Mouse (Mus musculus): ENCODE data around the gene Srek1ip1. TPM values are rescaled to one million over a fixed set of nuclear protein-coding genes. Genes with fewer than 3 reads are reported as not detected.

Srek1ip1 gene
- total and polyA plus RNA-seq, 2 experiments, result 5.1 to 6.7 TPM

GRCm38 (mm10) chr13:104843295-104844089 lies 51.2 kb downstream of the Srek1ip1 start:
- no peak for DNase-seq (ENCODE audit: extremely low read depth, low read depth, low spot score)
- H3K79me2 ChIP-seq (ENCODE audit: control insufficient read depth, insufficient read depth, low read length), result no peaks in the 10 kb centered on the region
- no peaks in the 10 kb centered on the region for H3K27me3 ChIP-seq (ENCODE audit: control insufficient read depth, insufficient read depth, low read length)
- no peak overlapping the region for H3K9ac ChIP-seq (ENCODE audit: low read depth, low read length)
- H3K36me3 ChIP-seq (ENCODE audit: control insufficient read depth, insufficient read depth, low read length), result peaks cover 3% of the 10 kb centered on the region; the same call in 1 of the 2 replicates
- H3K27ac ChIP-seq (replicated peaks; ENCODE audit: insufficient read depth, low read depth, low read length), result no peak overlapping the region
- no peak for TF ChIP-seq POLR2A (IDR thresholded peaks at IDR 0.05; ENCODE audit: extremely low read depth, insufficient read depth, low read length)
- no peak for TF ChIP-seq CTCF (IDR thresholded peaks at IDR 0.05; ENCODE audit: low read depth, low read length)
- H3K4me3 ChIP-seq (ENCODE audit: insufficient read depth, low read depth, low read length), result no peak overlapping the region
- WGBS, result 91% methylated on average over 9 of the region's 13 CpGs
- H3K4me1 ChIP-seq (ENCODE audit: control insufficient read depth, insufficient read depth, low read length), result no peaks in the 10 kb centered on the region

- no peaks in the 10 kb centered on the region for H3K36me3 ChIP-seq (ENCODE audit: control insufficient read depth, insufficient read depth, low read length)
- no peak for TF ChIP-seq POLR2A (IDR thresholded peaks at IDR 0.05; ENCODE audit: extremely low read depth, insufficient read depth, low read length)
- TF ChIP-seq CTCF (IDR thresholded peaks at IDR 0.05; ENCODE audit: low read depth, low read length), result no peak
- no peaks in the 10 kb centered on the region for H3K79me2 ChIP-seq (ENCODE audit: control insufficient read depth, insufficient read depth, low read length)
- H3K27ac ChIP-seq (replicated peaks; ENCODE audit: insufficient read depth, low read depth, low read length), result no peak overlapping the region
- no peak overlapping the region for H3K9ac ChIP-seq (ENCODE audit: low read depth, low read length)
- no peaks in the 10 kb centered on the region for H3K27me3 ChIP-seq (ENCODE audit: control insufficient read depth, insufficient read depth, low read length)
- WGBS, result 81% methylated on average over 2 of the region's 2 CpGs
- H3K4me3 ChIP-seq (ENCODE audit: insufficient read depth, low read depth, low read length), result no peak overlapping the region
- DNase-seq (ENCODE audit: extremely low read depth, low read depth, low spot score), result no peak
- no peaks in the 10 kb centered on the region for H3K4me1 ChIP-seq (ENCODE audit: control insufficient read depth, insufficient read depth, low read length)
Observed at GRCm38 (mm10) chr13:104853645-104854044, 61.4 kb downstream of the Srek1ip1 start.

GRCm38 (mm10) chr13:104863127-104863979 lies 71.1 kb downstream of the Srek1ip1 start, which contains the start of gene Shisal2b:
Shisal2b (minus strand) TSS chr13:104863893.
- Histone ChIP-seq H3K27me3 (ENCODE audit: control insufficient read depth, insufficient read depth, low read length) (peaks cover 9% of the 10 kb centered on the region), H3K27ac (replicated peaks; ENCODE audit: insufficient read depth, low read depth, low read length) (no peak within 1 kb of the TSS), H3K4me1 (ENCODE audit: control insufficient read depth, insufficient read depth, low read length) (no peaks in the 10 kb centered on the region; the same call in 1 of the 2 replicates), H3K9ac (ENCODE audit: low read depth, low read length) (no peak within 1 kb of the TSS), H3K4me3 (ENCODE audit: insufficient read depth, low read depth, low read length) (peak within 1 kb of the TSS; percentile 32; the same call in 1 of the 2 replicates), H3K79me2 (ENCODE audit: control insufficient read depth, insufficient read depth, low read length) (no peaks in the 10 kb centered on the region), H3K36me3 (ENCODE audit: control insufficient read depth, insufficient read depth, low read length) (no peaks in the 10 kb centered on the region)
- no peak for DNase-seq (ENCODE audit: extremely low read depth, low read depth, low spot score)
- TF ChIP-seq CTCF (IDR thresholded peaks at IDR 0.05; ENCODE audit: low read depth, low read length) (no peak), POLR2A (IDR thresholded peaks at IDR 0.05; ENCODE audit: extremely low read depth, insufficient read depth, low read length) (no peak)
- 6% methylated on average over 38 of the region's 38 CpGs for WGBS

GRCm38 (mm10) chr13:104866726-104867125 lies 74.4 kb downstream of the Srek1ip1 start:
- H3K79me2 ChIP-seq (ENCODE audit: control insufficient read depth, insufficient read depth, low read length), result no peaks in the 10 kb centered on the region
- TF ChIP-seq CTCF (IDR thresholded peaks at IDR 0.05; ENCODE audit: low read depth, low read length) (no peak), POLR2A (IDR thresholded peaks at IDR 0.05; ENCODE audit: extremely low read depth, insufficient read depth, low read length) (no peak)
- H3K27me3 ChIP-seq (ENCODE audit: control insufficient read depth, insufficient read depth, low read length), result peaks cover 9% of the 10 kb centered on the region
- no peaks in the 10 kb centered on the region; the same call in 1 of the 2 replicates for H3K4me1 ChIP-seq (ENCODE audit: control insufficient read depth, insufficient read depth, low read length)
- WGBS, result 76% methylated on average over 5 of the region's 5 CpGs
- DNase-seq (ENCODE audit: extremely low read depth, low read depth, low spot score), result no peak
- no peak overlapping the region for H3K4me3 ChIP-seq (ENCODE audit: insufficient read depth, low read depth, low read length)
- no peak overlapping the region for H3K27ac ChIP-seq (replicated peaks; ENCODE audit: insufficient read depth, low read depth, low read length)
- no peaks in the 10 kb centered on the region for H3K36me3 ChIP-seq (ENCODE audit: control insufficient read depth, insufficient read depth, low read length)
- H3K9ac ChIP-seq (ENCODE audit: low read depth, low read length), result no peak overlapping the region

- Histone ChIP-seq H3K79me2 (ENCODE audit: control insufficient read depth, insufficient read depth, low read length) (no peaks in the 10 kb centered on the region), H3K9ac (ENCODE audit: low read depth, low read length) (no peak overlapping the region), H3K27ac (replicated peaks; ENCODE audit: insufficient read depth, low read depth, low read length) (no peak overlapping the region), H3K4me3 (ENCODE audit: insufficient read depth, low read depth, low read length) (no peak overlapping the region), H3K36me3 (ENCODE audit: control insufficient read depth, insufficient read depth, low read length) (no peaks in the 10 kb centered on the region), H3K4me1 (ENCODE audit: control insufficient read depth, insufficient read depth, low read length) (no peaks in the 10 kb centered on the region), H3K27me3 (ENCODE audit: control insufficient read depth, insufficient read depth, low read length) (no peaks in the 10 kb centered on the region)
- no peak for DNase-seq (ENCODE audit: extremely low read depth, low read depth, low spot score)
- TF ChIP-seq POLR2A (IDR thresholded peaks at IDR 0.05; ENCODE audit: extremely low read depth, insufficient read depth, low read length), result no peak
- WGBS, result 98% methylated on average over 2 of the region's 2 CpGs
Observed at GRCm38 (mm10) chr13:104869907-104870306, 77.6 kb downstream of the Srek1ip1 start.

All from liver, adult 2 months (tissue).